Mouse (Mus musculus) bone marrow macrophage, adult 2 months (primary cell): ENCODE measurements around the gene Itpr3.

Experiments used
- CTCF ChIP-seq: IDR thresholded peaks from 2 replicates; pipeline ENCODE4 v1.5.1; 2012; ENCODE audit warnings: low read depth, mild to moderate bottlenecking, low read length, moderate library complexity
- POLR2A ChIP-seq: IDR thresholded peaks from 2 replicates; pipeline ENCODE4 v1.6.1; 2012; ENCODE audit warnings: mild to moderate bottlenecking, low read depth, low read length, borderline replicate concordance

- TF ChIP-seq CTCF (no peak), POLR2A (no peak)
These were observed 17.5 kb upstream of the Itpr3 start for GRCm38 (mm10) chr17:27039432-27040102.
